Mouse (Mus musculus): ENCODE measurements around the gene Itga9.

DNA sequence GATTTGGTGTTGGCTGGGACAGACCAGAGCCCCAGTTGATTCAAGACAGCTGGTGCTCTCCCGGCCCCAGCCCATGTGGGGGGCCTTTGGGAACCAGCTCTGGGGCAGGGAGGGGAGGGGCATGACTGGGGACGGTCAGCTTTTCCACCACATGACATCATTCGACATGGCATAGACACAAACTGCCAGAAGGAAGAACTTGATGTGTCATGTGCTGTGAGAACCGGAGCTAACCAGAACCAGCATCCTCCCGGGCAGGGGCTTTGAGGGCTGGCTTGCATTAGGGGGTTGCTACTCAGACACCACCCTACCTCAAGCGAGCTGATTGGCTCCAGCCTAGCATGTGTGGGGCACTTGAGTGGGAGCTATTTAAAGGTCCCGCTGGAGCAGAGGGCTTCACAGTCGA lies 87.9 kb downstream of the Itga9 start:
- no peak for TF ChIP-seq CTCF (IDR thresholded peaks at IDR 0.05; ENCODE audit: low read depth, low read length)
- no peak for TF ChIP-seq POLR2A (IDR thresholded peaks at IDR 0.05; ENCODE audit: extremely low read depth, insufficient read depth, low read length)

Data from liver, adult 2 months (tissue).